Mouse (Mus musculus) MEL (cell line): ENCODE results near the gene Apex2. TPM values are rescaled to one million over a fixed set of nuclear protein-coding genes. Genes with fewer than 3 reads are reported as not detected.

Experiments
- DNase-seq: peaks from one replicate; pipeline ENCODE4 v3.0.0; 2011; ENCODE audit warnings: low read depth, low spot score
- H3K27ac ChIP-seq: 2 replicates; pipeline ENCODE4 v1.5.1; 2012; ENCODE audit warnings: low read depth, mild to moderate bottlenecking, control low read depth, low read length, moderate library complexity; ENCODE audit not compliant: control insufficient read depth
- H3K27me3 ChIP-seq, 2 experiments: fragments of 150-350 bp in 1 of 2; sonication (generic) in 1 of 2; 2 replicates each; pipeline ENCODE4 v1.6.1; 2012; ENCODE audit warnings: low read length in 2 of 2, mild to moderate bottlenecking in 2 of 2, improper control_type of control experiment in 1 of 2, moderate library complexity in 1 of 2; ENCODE audit not compliant: insufficient read depth in 2 of 2, control insufficient read depth in 1 of 2
- H3K36me3 ChIP-seq, 2 experiments: 2 replicates each; pipeline ENCODE4 v1.6.1; 2012 to 2014; ENCODE audit warnings: low read length in 2 of 2, improper control_type of control experiment in 1 of 2, inconsistent platforms in 1 of 2, mild to moderate bottlenecking in 1 of 2; ENCODE audit not compliant: insufficient read depth in 2 of 2, control insufficient read depth in 1 of 2
- H3K4me1 ChIP-seq, 2 experiments: fragments of 150-350 bp in 1 of 2; sonication (generic) in 1 of 2; 2 replicates each; pipeline ENCODE4 v1.6.1; 2012; ENCODE audit warnings: low read length in 2 of 2, improper control_type of control experiment in 1 of 2, mild to moderate bottlenecking in 1 of 2; ENCODE audit not compliant: insufficient read depth in 2 of 2, control insufficient read depth in 1 of 2
- H3K4me3 ChIP-seq, 2 experiments: fragments of 150-350 bp in 1 of 2; sonication (generic) in 1 of 2; 2 replicates each; pipeline ENCODE4 v1.5.1; 2012; ENCODE audit warnings: low read depth in 2 of 2, low read length in 2 of 2, mild to moderate bottlenecking in 2 of 2, moderate library complexity in 2 of 2, control low read depth in 1 of 2, improper control_type of control experiment in 1 of 2; ENCODE audit not compliant: control insufficient read depth in 1 of 2, insufficient read depth in 1 of 2
- H3K79me2 ChIP-seq: 2 replicates; pipeline ENCODE4 v1.6.1; 2012; ENCODE audit warnings: mild to moderate bottlenecking, low read length, moderate library complexity; ENCODE audit not compliant: control insufficient read depth, poor library complexity, insufficient read depth
- H3K9ac ChIP-seq: 2 replicates; pipeline ENCODE4 v1.6.1; 2012; ENCODE audit warnings: low read depth, mild to moderate bottlenecking, control low read depth, low read length, moderate library complexity; ENCODE audit not compliant: control insufficient read depth, poor library complexity, severe bottlenecking
- H3K9me3 ChIP-seq: fragments of 150-350 bp; sonication (generic); replicated peaks from 2 replicates; pipeline ENCODE4 v1.6.1; 2012; ENCODE audit warnings: mild to moderate bottlenecking, low read length, improper control_type of control experiment, moderate library complexity; ENCODE audit not compliant: insufficient read depth
- CHD2 ChIP-seq: IDR thresholded peaks from 2 replicates; pipeline ENCODE4 v1.6.1; 2011; ENCODE audit warnings: low read length, improper control_type of control experiment
- EP300 ChIP-seq, 2 experiments: IDR thresholded peaks; 2 replicates each; pipeline ENCODE4 v1.6.1; 2011; ENCODE audit warnings: improper control_type of control experiment in 2 of 2, low read length in 2 of 2, low read depth in 1 of 2, mild to moderate bottlenecking in 1 of 2
- ETS1 ChIP-seq: IDR thresholded peaks from 2 replicates; pipeline ENCODE4 v1.6.1; 2012; ENCODE audit warnings: low read depth, mild to moderate bottlenecking, inconsistent platforms, low read length, improper control_type of control experiment, moderate library complexity
- GABPA ChIP-seq: IDR thresholded peaks from 2 replicates; pipeline ENCODE4 v1.6.1; 2012; ENCODE audit warnings: low read depth, mild to moderate bottlenecking, inconsistent platforms, low read length, improper control_type of control experiment, moderate library complexity
- KAT2A ChIP-seq: conservative IDR thresholded peaks from 2 replicates; pipeline ENCODE4 v1.6.1; 2012; ENCODE audit warnings: low read depth, low read length, improper control_type of control experiment, inconsistent platforms
- MAZ ChIP-seq: IDR thresholded peaks from 2 replicates; pipeline ENCODE4 v1.6.1; 2012; ENCODE audit warnings: low read depth, mild to moderate bottlenecking, inconsistent platforms, low read length, improper control_type of control experiment
- MEF2A ChIP-seq: IDR thresholded peaks from 2 replicates; pipeline ENCODE4 v1.6.1; 2014; ENCODE audit warnings: low read depth, mild to moderate bottlenecking, inconsistent platforms, low read length, improper control_type of control experiment; ENCODE audit not compliant: poor library complexity, insufficient replicate concordance, severe bottlenecking; ENCODE audit errors: extremely low read depth
- MYB ChIP-seq: IDR thresholded peaks from 2 replicates; pipeline ENCODE4 v1.6.1; 2011; ENCODE audit warnings: mild to moderate bottlenecking, low read depth, low read length, improper control_type of control experiment
- MYC ChIP-seq: IDR thresholded peaks from 2 replicates; pipeline ENCODE4 v1.6.1; 2011; ENCODE audit warnings: low read depth, mild to moderate bottlenecking, low read length, improper control_type of control experiment, moderate library complexity
- RAD21 ChIP-seq: IDR thresholded peaks from 2 replicates; pipeline ENCODE4 v1.6.1; 2011; ENCODE audit warnings: mild to moderate bottlenecking, low read depth, low read length, improper control_type of control experiment
- TAL1 ChIP-seq: IDR thresholded peaks from 2 replicates; pipeline ENCODE4 v1.6.1; 2012; ENCODE audit warnings: mild to moderate bottlenecking, inconsistent platforms, low read length, moderate library complexity, mixed read lengths
- TCF12 ChIP-seq: IDR thresholded peaks from 2 replicates; pipeline ENCODE4 v1.6.1; 2014; ENCODE audit warnings: low read depth, mild to moderate bottlenecking, inconsistent platforms, low read length, improper control_type of control experiment, moderate library complexity
- UBTF ChIP-seq: IDR thresholded peaks from 2 replicates; pipeline ENCODE4 v1.6.1; 2012; ENCODE audit warnings: low read depth, mild to moderate bottlenecking, inconsistent platforms, low read length, improper control_type of control experiment, moderate library complexity, borderline replicate concordance; ENCODE audit not compliant: insufficient read depth
- USF1 ChIP-seq: IDR thresholded peaks from 2 replicates; pipeline ENCODE4 v1.6.1; 2014; ENCODE audit warnings: low read depth, mild to moderate bottlenecking, inconsistent platforms, low read length, improper control_type of control experiment, moderate library complexity
- ZNF384 ChIP-seq: IDR thresholded peaks from 2 replicates; pipeline ENCODE4 v1.6.1; 2012; ENCODE audit warnings: low read depth, mild to moderate bottlenecking, inconsistent platforms, low read length, improper control_type of control experiment
- polyA plus RNA-seq, 2 experiments: library from polyadenylated mRNA; stranded (reverse) in 1 of 2; unstranded in 1 of 2; fragments of >175 nt in 1 of 2; fragments of >200 nt in 1 of 2; gene quantifications; 2 replicates each; pipeline versions ENCODE4 v1.2.1 to v1.2.4; 2012; ENCODE audit warnings: low replicate concordance in 2 of 2, low read depth in 1 of 2; ENCODE audit not compliant: insufficient read length in 2 of 2, insufficient read depth in 1 of 2, missing spikeins in 1 of 2
- total RNA-seq: library from RNA; depleted of rRNA; stranded (reverse); fragments of 300-350 nt; gene quantifications from 2 replicates; pipeline ENCODE4 v1.2.3, GENCODE M21; 2012

Gene Apex2
- total and polyA plus RNA-seq, 3 experiments = 11.5 to 23.4 TPM; not detected in 1

- TF ChIP-seq KAT2A = no peak
Observed at GRCm38 (mm10) chrX:150540111-150540510, 49.6 kb downstream of the Apex2 start (continued).

DNA sequence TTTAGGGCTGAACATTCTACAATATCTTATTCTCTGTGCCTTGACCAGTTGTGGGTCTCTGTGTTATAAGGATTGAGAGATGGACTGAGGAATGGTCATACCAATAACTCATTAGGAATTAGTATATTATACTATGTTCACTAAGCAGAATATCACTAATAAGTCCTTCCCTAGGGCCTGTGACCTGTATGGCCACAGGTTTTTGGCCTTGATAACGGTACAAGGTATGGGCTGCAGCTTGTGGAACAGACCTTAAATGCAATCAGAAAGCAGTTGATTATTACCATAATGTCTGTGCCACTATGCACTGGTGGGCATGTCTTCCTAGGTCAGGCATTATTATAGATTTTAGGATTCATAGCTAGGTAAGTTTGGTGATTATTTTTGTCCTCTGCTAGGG is 73.2 kb downstream of the Apex2 start:
- Histone ChIP-seq H3K9ac (no peak overlapping the region), H3K4me1 (0 out of 4 replicates have a peak, but pooled peaks cover 0 to 2% of the 10 kb centered on the region in 2 experiments), H3K79me2 (no peaks in the 10 kb centered on the region), H3K27me3 (no peaks in the 10 kb centered on the region), H3K4me3 (no peak overlapping the region), H3K27ac (peak overlapping the region; percentile 2; the same call in 1 of the 2 replicates), H3K36me3 (peaks cover 0 to 8% of the 10 kb centered on the region in 2 experiments; a peak in 2 of 4 replicates), H3K9me3 (no peaks in the 10 kb centered on the region)
- no peak for TF ChIP-seq MAZ
- TF ChIP-seq GABPA = no peak
- TF ChIP-seq KAT2A = no peak
- TF ChIP-seq EP300 (IDR thresholded peaks at IDR 0.05; ENCODE audit: low read depth in 1 of 2, low read length in 2 of 2) = no peak
- TF ChIP-seq USF1 = no peak
- TF ChIP-seq ETS1 = no peak
- TF ChIP-seq RAD21 = no peak
- no peak for TF ChIP-seq MYB
- TF ChIP-seq UBTF = no peak
- TF ChIP-seq MYC = no peak
- TF ChIP-seq CHD2 = no peak
- no peak for TF ChIP-seq MEF2A
- TF ChIP-seq TCF12 = no peak
- no peak for TF ChIP-seq TAL1
- DNase-seq = no peak

GRCm38 (mm10) chrX:150516015-150516414 is 73.7 kb downstream of the Apex2 start:
- Histone ChIP-seq H3K4me1 (peaks cover 2 to 4% of the 10 kb centered on the region in 2 experiments; a peak in 2 of 4 replicates), H3K36me3 (peaks cover 0 to 13% of the 10 kb centered on the region in 2 experiments; a peak in 2 of 4 replicates), H3K27ac (peak overlapping the region; percentile 2; the same call in 1 of the 2 replicates), H3K79me2 (no peaks in the 10 kb centered on the region), H3K9ac (no peak overlapping the region), H3K27me3 (no peaks in the 10 kb centered on the region), H3K4me3 (no peak overlapping the region), H3K9me3 (no peaks in the 10 kb centered on the region)
- DNase-seq = peak; percentile 41
- TF ChIP-seq TAL1 = peak; percentile 55
- TF ChIP-seq EP300 (IDR thresholded peaks at IDR 0.05; ENCODE audit: low read depth in 1 of 2, low read length in 2 of 2) = peak; percentile 29 to 45; a peak in 2 of 4 replicates
- TF ChIP-seq RAD21 = no peak
- no peak for TF ChIP-seq ZNF384
